Mouse (Mus musculus): ENCODE results near the gene Ncaph.

DNA sequence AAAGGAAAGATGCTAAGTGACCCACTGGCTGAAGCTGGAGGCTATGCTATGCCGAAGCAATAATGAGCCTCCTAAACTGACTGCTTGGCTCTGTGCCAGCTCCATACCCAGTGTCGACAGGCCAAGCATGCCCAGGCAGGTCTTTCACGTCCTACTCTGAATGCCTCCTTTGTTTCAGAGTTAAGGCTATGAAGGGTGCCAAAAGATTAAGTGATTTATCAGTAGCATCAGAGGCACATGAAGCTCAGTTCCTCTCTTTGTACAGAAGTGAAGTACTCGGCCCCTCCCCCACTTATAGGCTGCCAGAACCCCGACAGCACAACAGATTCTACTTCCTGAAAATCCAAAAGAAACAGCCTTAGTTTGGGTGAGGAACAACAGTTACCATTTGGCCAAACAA is 3.2 kb upstream of the Ncaph start:
- TF ChIP-seq HCFC1 (IDR thresholded peaks at IDR 0.05; ENCODE audit: low read depth, low read length) (no peak), RCOR1 (conservative IDR thresholded peaks at IDR 0.05; ENCODE audit: low read depth, low read length) (no peak), CTCF (conservative IDR thresholded peaks at IDR 0.05 in 1 of 2, IDR thresholded peaks at IDR 0.05 in 1 of 2; ENCODE audit: low read depth in 2 of 2, low read length in 2 of 2) (no peak), NELFE (IDR thresholded peaks at IDR 0.05; ENCODE audit: low read depth, low read length) (no peak), POLR2A (IDR thresholded peaks at IDR 0.05; ENCODE audit: low read depth, low read length) (no peak), MYC (IDR thresholded peaks at IDR 0.05; ENCODE audit: low read depth, low read length) (no peak), MXI1 (IDR thresholded peaks at IDR 0.05; ENCODE audit: low read depth, low read length) (no peak), BHLHE40 (IDR thresholded peaks at IDR 0.05; ENCODE audit: low read depth, low read length) (no peak), USF1 (IDR thresholded peaks at IDR 0.05; ENCODE audit: low read depth, low read length) (no peak), CHD1 (IDR thresholded peaks at IDR 0.05; ENCODE audit: low read depth, low read length) (no peak)

All from CH12.LX (cell line).